Mouse (Mus musculus) ES-E14 (cell line): Measurements from ENCODE around the gene Dlg2.

Experiments used
- MAFK ChIP-seq: IDR thresholded peaks from 2 replicates; pipeline ENCODE4 v1.6.1; 2014; ENCODE audit warnings: mild to moderate bottlenecking, low read depth, low read length, inconsistent platforms; ENCODE audit not compliant: insufficient read depth
- ZNF384 ChIP-seq: IDR thresholded peaks from 2 replicates; pipeline ENCODE4 v1.6.1; 2012; ENCODE audit warnings: low read depth, low read length, inconsistent platforms

GRCm38 (mm10) chr7:91218321-91218987 is 742.0 kb downstream of the Dlg2 start:
- TF ChIP-seq MAFK = no peak
- no peak for TF ChIP-seq ZNF384
